Mouse (Mus musculus): Measurements from ENCODE around the gene Rab8b. TPM values are rescaled to one million over a fixed set of nuclear protein-coding genes. Genes with fewer than 3 reads are reported as not detected.
"Not testable (repeated sequence)": the region's sequence is repeated elsewhere in the genome, so short reads cannot be mapped to it uniquely, and the experiment has no call there.

The Rab8b gene
- total and polyA plus RNA-seq, 2 experiments from 2014 or later = 20.7 to 30.7 TPM

DNA sequence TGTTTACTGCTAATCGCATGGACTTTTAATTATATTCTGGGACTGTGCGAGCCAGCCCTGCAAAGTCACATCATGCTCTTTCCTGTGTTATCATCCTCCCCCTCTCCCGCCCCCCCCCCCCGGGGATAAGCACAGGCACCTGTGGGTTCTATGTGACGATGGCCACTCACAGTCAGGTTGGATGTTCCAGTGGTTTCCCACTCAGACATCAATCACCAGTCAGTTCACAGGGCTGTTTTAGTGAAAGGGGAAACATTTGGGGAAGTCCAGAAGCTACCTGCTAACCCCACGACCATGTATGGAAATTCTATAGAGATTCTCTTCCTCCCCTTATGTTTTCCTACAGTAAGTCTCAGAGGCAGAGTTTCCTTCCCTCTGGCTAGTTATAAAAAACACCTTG, 21.6 kb downstream of the Rab8b start:
- Histone ChIP-seq H3K9ac (no peak overlapping the region), H3K27ac (ENCODE audit: low read depth, low read length) (no peak overlapping the region), H3K4me2 (ENCODE audit: low read depth) (no peak overlapping the region), H3K36me3 (ENCODE audit: insufficient read depth) (no peaks in the 10 kb centered on the region), H3K4me1 (ENCODE audit: insufficient read depth) (no peaks in the 10 kb centered on the region), H3K27me3 (ENCODE audit: insufficient read depth, low read length) (no peaks in the 10 kb centered on the region), H3K9me3 (ENCODE audit: low read length) (no peaks in the 10 kb centered on the region), H3K4me3 (ENCODE audit: low read depth, low read length) (no peak overlapping the region)
- TF ChIP-seq CTCF (IDR thresholded peaks at IDR 0.05; ENCODE audit: low read depth) = no peak
- no peak for DNase-seq
- 70% methylated on average over 6 of the region's 6 CpGs for WGBS
- ATAC-seq = no peak

DNA sequence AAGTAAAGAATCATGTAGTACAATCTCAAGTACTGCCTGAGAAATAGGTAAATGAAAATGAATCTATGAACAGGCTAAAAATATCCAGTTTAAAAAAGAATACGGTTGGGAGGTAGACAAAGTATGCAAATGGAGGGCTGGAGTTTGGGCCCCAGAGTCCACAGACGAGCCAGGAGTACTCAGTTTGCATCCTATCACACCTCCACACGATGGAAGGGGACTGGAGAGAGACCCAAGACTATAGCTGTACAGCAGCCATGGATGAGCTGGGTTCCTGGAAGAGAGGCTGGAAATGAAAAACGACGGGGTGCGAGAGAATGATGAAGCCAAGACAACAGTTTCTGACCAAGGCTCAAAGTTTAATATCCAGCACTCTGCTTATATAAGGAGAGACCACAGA, 22.5 kb downstream of the Rab8b start:
- no peaks in the 10 kb centered on the region for H3K4me1 ChIP-seq (ENCODE audit: insufficient read depth)
- H3K4me3 ChIP-seq (ENCODE audit: low read depth, low read length) = no peak overlapping the region
- no peak overlapping the region for H3K4me2 ChIP-seq (ENCODE audit: low read depth)
- H3K27me3 ChIP-seq (ENCODE audit: insufficient read depth, low read length) = no peaks in the 10 kb centered on the region
- WGBS = 68% methylated on average over 6 of the region's 6 CpGs
- no peaks in the 10 kb centered on the region for H3K9me3 ChIP-seq (ENCODE audit: low read length)
- no peak overlapping the region for H3K27ac ChIP-seq (ENCODE audit: low read depth, low read length)
- ATAC-seq = no peak
- DNase-seq = no peak
- H3K9ac ChIP-seq = no peak overlapping the region
- no peak for TF ChIP-seq CTCF (IDR thresholded peaks at IDR 0.05; ENCODE audit: low read depth)
- no peaks in the 10 kb centered on the region for H3K36me3 ChIP-seq (ENCODE audit: insufficient read depth)

GRCm38 (mm10) chr9:66895995-66896394, 23.5 kb downstream of the Rab8b start:
- DNase-seq (no peak), ATAC-seq (no peak)
- no peak overlapping the region for H3K4me3 ChIP-seq (ENCODE audit: low read depth, low read length)
- no peak overlapping the region for H3K27ac ChIP-seq (ENCODE audit: low read depth, low read length)
- H3K9me3 ChIP-seq (ENCODE audit: low read length) = no peaks in the 10 kb centered on the region
- no peak overlapping the region for H3K9ac ChIP-seq
- H3K4me1 ChIP-seq (ENCODE audit: insufficient read depth) = no peaks in the 10 kb centered on the region
- WGBS = 79% methylated on average over 5 of the region's 5 CpGs
- H3K4me2 ChIP-seq (ENCODE audit: low read depth) = no peak overlapping the region
- TF ChIP-seq CTCF (IDR thresholded peaks at IDR 0.05; ENCODE audit: low read depth) = no peak
- no peaks in the 10 kb centered on the region for H3K36me3 ChIP-seq (ENCODE audit: insufficient read depth)
- no peaks in the 10 kb centered on the region for H3K27me3 ChIP-seq (ENCODE audit: insufficient read depth, low read length)

- no peak overlapping the region for H3K4me2 ChIP-seq (ENCODE audit: low read depth)
- no peak for TF ChIP-seq CTCF (IDR thresholded peaks at IDR 0.05; ENCODE audit: low read depth)
- no peaks in the 10 kb centered on the region for H3K4me1 ChIP-seq (ENCODE audit: insufficient read depth)
- no peaks in the 10 kb centered on the region for H3K27me3 ChIP-seq (ENCODE audit: insufficient read depth, low read length)
- DNase-seq (no peak), ATAC-seq (no peak)
- H3K9ac ChIP-seq = no peak overlapping the region
- WGBS = 65% methylated on average over 10 of the region's 10 CpGs
- no peak overlapping the region for H3K27ac ChIP-seq (ENCODE audit: low read depth, low read length)
- H3K36me3 ChIP-seq (ENCODE audit: insufficient read depth) = no peaks in the 10 kb centered on the region
- H3K9me3 ChIP-seq (ENCODE audit: low read length) = no peaks in the 10 kb centered on the region
- no peak overlapping the region for H3K4me3 ChIP-seq (ENCODE audit: low read depth, low read length)
Observed at GRCm38 (mm10) chr9:66895035-66895779, 24.3 kb downstream of the Rab8b start.

DNA sequence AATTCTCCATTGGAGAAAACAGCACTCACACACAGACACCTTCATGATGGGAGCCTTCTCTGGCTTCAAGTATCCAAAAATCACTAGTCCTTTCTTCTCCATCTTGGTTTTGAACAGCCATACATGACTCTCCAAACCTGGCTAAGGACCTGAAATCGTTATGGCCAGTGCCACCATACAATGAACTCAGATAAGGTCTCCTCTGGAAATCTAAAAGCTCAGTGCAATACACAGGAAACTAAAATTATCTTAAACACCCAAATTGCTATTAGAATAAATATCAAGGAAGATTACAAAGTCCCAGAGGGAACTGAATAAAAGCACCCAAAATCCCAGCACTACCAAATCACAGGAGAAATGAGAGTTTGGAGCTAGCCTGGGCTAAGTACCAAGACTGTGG, 25.1 kb downstream of the Rab8b start:
- WGBS = 93% methylated on average over 1 of the region's 1 CpGs
- Histone ChIP-seq H3K4me1 (ENCODE audit: insufficient read depth) (no peaks in the 10 kb centered on the region), H3K27ac (ENCODE audit: low read depth, low read length) (no peak overlapping the region), H3K4me3 (ENCODE audit: low read depth, low read length) (no peak overlapping the region), H3K27me3 (ENCODE audit: insufficient read depth, low read length) (no peaks in the 10 kb centered on the region), H3K36me3 (ENCODE audit: insufficient read depth) (no peaks in the 10 kb centered on the region), H3K9me3 (ENCODE audit: low read length) (no peaks in the 10 kb centered on the region), H3K4me2 (ENCODE audit: low read depth) (no peak overlapping the region), H3K9ac (no peak overlapping the region)
- ATAC-seq (no peak), DNase-seq (no peak)
- TF ChIP-seq CTCF (IDR thresholded peaks at IDR 0.05; ENCODE audit: low read depth) = no peak

DNA sequence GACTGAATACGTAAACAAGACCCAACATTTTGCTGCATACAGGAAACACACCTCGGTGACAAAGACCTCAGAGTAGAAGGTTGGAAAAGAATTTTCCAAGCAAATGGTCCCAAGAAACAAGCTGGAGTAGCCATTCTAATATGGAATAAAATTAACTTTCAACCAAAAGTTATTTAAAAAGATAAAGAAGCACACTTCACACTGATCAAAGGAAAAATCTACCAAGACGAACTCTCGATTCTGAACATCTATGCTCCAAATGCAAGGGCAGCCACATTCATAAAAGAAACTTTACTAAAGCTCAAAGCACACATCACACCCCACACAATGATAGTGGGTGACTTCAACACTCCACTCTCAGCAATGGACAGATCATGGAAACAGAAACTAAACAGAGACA, 27.0 kb downstream of the Rab8b start:
- H3K9ac ChIP-seq; DNase-seq; H3K36me3 ChIP-seq (ENCODE audit: insufficient read depth); ATAC-seq; H3K4me1 ChIP-seq (ENCODE audit: insufficient read depth); H3K27ac ChIP-seq (ENCODE audit: low read depth, low read length); H3K4me2 ChIP-seq (ENCODE audit: low read depth); H3K4me3 ChIP-seq (ENCODE audit: low read depth, low read length); H3K9me3 ChIP-seq (ENCODE audit: low read length); H3K27me3 ChIP-seq (ENCODE audit: insufficient read depth, low read length): not testable (repeated sequence)
- WGBS = 98% methylated on average over 4 of the region's 4 CpGs

GRCm38 (mm10) chr9:66887960-66888610, 31.4 kb downstream of the Rab8b start:
- Histone ChIP-seq H3K4me1 (ENCODE audit: insufficient read depth) (0 out of 2 replicates have a peak, but pooled peaks cover 3% of the 10 kb centered on the region), H3K4me3 (ENCODE audit: low read depth, low read length) (no peak overlapping the region), H3K36me3 (ENCODE audit: insufficient read depth) (no peaks in the 10 kb centered on the region), H3K9ac (no peak overlapping the region), H3K27ac (ENCODE audit: low read depth, low read length) (peak overlapping the region; percentile 29; the same call in 1 of the 2 replicates), H3K27me3 (ENCODE audit: insufficient read depth, low read length) (no peaks in the 10 kb centered on the region), H3K9me3 (ENCODE audit: low read length) (no peaks in the 10 kb centered on the region), H3K4me2 (ENCODE audit: low read depth) (no peak overlapping the region)
- TF ChIP-seq CTCF (IDR thresholded peaks at IDR 0.05; ENCODE audit: low read depth) = no peak
- ATAC-seq = peak; percentile 16
- 19% methylated on average over 6 of the region's 6 CpGs for WGBS
- DNase-seq = no peak
